9 mouse cellular contexts compared by ENCODE assay signal in the genomic region with DNA sequence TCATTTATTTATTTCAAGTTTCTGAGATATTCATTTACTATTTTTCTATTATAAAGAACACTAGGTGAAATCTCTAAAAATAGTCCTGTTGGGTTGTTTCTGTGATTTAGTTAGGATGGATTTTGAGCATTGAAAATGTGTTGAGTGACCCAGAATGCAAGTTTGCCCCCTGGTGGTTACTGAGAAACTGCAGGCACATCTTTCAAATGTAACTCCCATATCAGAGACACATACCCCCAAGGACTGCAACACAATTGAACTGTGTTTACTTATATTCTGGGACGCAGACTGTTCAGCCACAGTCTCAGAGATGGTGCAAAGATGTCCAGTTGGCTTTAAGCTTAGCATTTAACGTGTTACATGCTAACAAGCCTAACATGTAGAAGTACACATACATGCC.
A peak's percentile ranks its signal among the peaks of the same experiment; 100 is the strongest.
DNase-seq lines count a peak whose midpoint lies in the region; ATAC-seq and TF ChIP-seq lines count a peak whose summit lies in the region.
"Had no signal": no experiment of that assay in that cellular context is flagged by ENCODE, and none has a peak within 500 bp of the region (broad histone marks: within the 10 kb centered on the region; RNA-seq: fewer than 3 reads in every experiment).

No protein-coding gene starts in this region.

- in situ Hi-C loops in ES-E14 (cut with MboI; ENCODE audit: low sequenced_read_pairs in 2 of 2, unreplicated experiment in 2 of 2): no loop called here

- peak; percentile 42; the same call in 1 of the 2 replicates for TF ChIP-seq CTCF in cerebellum, adult 2 months (IDR thresholded peaks at IDR 0.05; ENCODE audit: borderline replicate concordance, insufficient read depth, low read depth, low read length)
- peak; percentile 86 for TF ChIP-seq CTCF in gastrocnemius, adult 2 months (IDR thresholded peaks at IDR 0.05)

- ATAC-seq in hindbrain, embryonic 11.5 days (ENCODE audit: low FRiP score): no peak
- no peak for ATAC-seq in hindbrain, embryonic 16.5 days
- ATAC-seq in midbrain, embryonic 12.5 days (ENCODE audit: low FRiP score, low read depth): peak; percentile 50; the same call in 1 of the 2 replicates
- no peak for ATAC-seq in inflammation-experienced regulatory T-cells, adult 6 months

- H3K4me1 ChIP-seq in hindbrain, embryonic 11.5 days (replicated peaks; ENCODE audit: control insufficient read depth, insufficient read depth, low read length): no peaks in the 10 kb centered on the region
- no peaks in the 10 kb centered on the region for H3K4me1 ChIP-seq in hindbrain, embryonic 16.5 days (ENCODE audit: control insufficient read depth, insufficient read depth, low read depth, low read length)
- H3K4me1 ChIP-seq in ES-E14 (ENCODE audit: control insufficient read depth in 2 of 2, insufficient read depth in 2 of 2, low read length in 2 of 2, poor library complexity in 1 of 2): no peaks in the 10 kb centered on the region
- H3K4me1 ChIP-seq in cerebellum, adult 2 months (ENCODE audit: control insufficient read depth, insufficient read depth, low read length): no peaks in the 10 kb centered on the region
- H3K4me1 ChIP-seq in midbrain, embryonic 12.5 days: no peaks in the 10 kb centered on the region
- H3K4me1 ChIP-seq: lung, embryonic 15.5 days had no signal

- TF ChIP-seq POLR2A in cerebellum, adult 2 months (IDR thresholded peaks at IDR 0.05; ENCODE audit: borderline replicate concordance, insufficient read depth, low read length): no peak

- intact Hi-C loops in gastrocnemius, adult 2 months (cut with DNase I): loop anchor here (1.0 kb wide), 1 partner anchor 51 kb away; no protein-coding TSS in a partner anchor

- H3K4me3 ChIP-seq in hindbrain, embryonic 11.5 days (ENCODE audit: low read depth, low read length): no peak overlapping the region
- no peak overlapping the region for H3K4me3 ChIP-seq in hindbrain, embryonic 16.5 days (ENCODE audit: low read length)
- H3K4me3 ChIP-seq in ES-E14 (ENCODE audit: insufficient read depth in 1 of 2, low read depth in 1 of 2, low read length in 2 of 2, poor library complexity in 1 of 2, severe bottlenecking in 1 of 2): no peak overlapping the region
- no peak overlapping the region for H3K4me3 ChIP-seq in cerebellum, adult 2 months (replicated peaks; ENCODE audit: insufficient read depth, low read depth, low read length)
- no peak overlapping the region for H3K4me3 ChIP-seq in gastrocnemius, adult 2 months
- no peak overlapping the region for H3K4me3 ChIP-seq in midbrain, embryonic 12.5 days
- H3K4me3 ChIP-seq: lung, embryonic 15.5 days had no signal

- no peaks in the 10 kb centered on the region for H3K9me3 ChIP-seq in hindbrain, embryonic 11.5 days (ENCODE audit: control insufficient read depth, low read length)
- no peaks in the 10 kb centered on the region for H3K9me3 ChIP-seq in hindbrain, embryonic 16.5 days (ENCODE audit: control insufficient read depth, low read length)
- H3K9me3 ChIP-seq in ES-E14 (ENCODE audit: control insufficient read depth, insufficient read depth, low read depth, low read length): no peaks in the 10 kb centered on the region
- no peaks in the 10 kb centered on the region for H3K9me3 ChIP-seq in midbrain, embryonic 12.5 days
- H3K9me3 ChIP-seq: lung, embryonic 15.5 days had no signal

- H3K4me2 ChIP-seq in hindbrain, embryonic 11.5 days (replicated peaks; ENCODE audit: low read depth, low read length): no peak overlapping the region
- H3K4me2 ChIP-seq in hindbrain, embryonic 16.5 days (ENCODE audit: low read length): no peak overlapping the region
- no peak overlapping the region for H3K4me2 ChIP-seq in midbrain, embryonic 12.5 days (replicated peaks)
- H3K4me2 ChIP-seq: lung, embryonic 15.5 days had no signal

- H3K27me3 ChIP-seq in hindbrain, embryonic 11.5 days (ENCODE audit: control insufficient read depth, insufficient read depth, low read length): peaks cover 14% of the 10 kb centered on the region; the same call in 1 of the 2 replicates
- H3K27me3 ChIP-seq in hindbrain, embryonic 16.5 days (replicated peaks; ENCODE audit: control insufficient read depth, insufficient read depth, low read length): peaks cover 6% of the 10 kb centered on the region; the same call in 1 of the 2 replicates
- H3K27me3 ChIP-seq in cerebellum, adult 2 months (ENCODE audit: control insufficient read depth, insufficient read depth, low read length): no peaks in the 10 kb centered on the region
- peaks cover 4% of the 10 kb centered on the region; the same call in 1 of the 2 replicates for H3K27me3 ChIP-seq in midbrain, embryonic 12.5 days
- H3K27me3 ChIP-seq: lung, embryonic 15.5 days had no signal

- no peak overlapping the region for H3K27ac ChIP-seq in hindbrain, embryonic 11.5 days (ENCODE audit: low read depth, low read length)
- H3K27ac ChIP-seq in hindbrain, embryonic 16.5 days (ENCODE audit: low read depth, low read length): no peak overlapping the region
- no peak overlapping the region for H3K27ac ChIP-seq in ES-E14 (ENCODE audit: insufficient read depth, low read depth, low read length, poor library complexity, severe bottlenecking)
- H3K27ac ChIP-seq in cerebellum, adult 2 months (ENCODE audit: insufficient read depth, low read length): no peak overlapping the region
- no peak overlapping the region for H3K27ac ChIP-seq in gastrocnemius, adult 2 months
- no peak overlapping the region for H3K27ac ChIP-seq in midbrain, embryonic 12.5 days (replicated peaks)
- H3K27ac ChIP-seq: lung, embryonic 15.5 days had no signal

- WGBS in hindbrain, embryonic 11.5 days: 40% methylated on average over 2 of the region's 2 CpGs
- WGBS in hindbrain, embryonic 16.5 days: 32% methylated on average over 2 of the region's 2 CpGs
- WGBS in cerebellum, adult 2 months: 32% methylated on average over 2 of the region's 2 CpGs
- WGBS in midbrain, embryonic 12.5 days: 45% methylated on average over 2 of the region's 2 CpGs

- H3K36me3 ChIP-seq in hindbrain, embryonic 11.5 days (ENCODE audit: control insufficient read depth, insufficient read depth, low read length): no peaks in the 10 kb centered on the region
- H3K36me3 ChIP-seq in hindbrain, embryonic 16.5 days (ENCODE audit: control insufficient read depth, insufficient read depth, low read length): no peaks in the 10 kb centered on the region
- no peaks in the 10 kb centered on the region for H3K36me3 ChIP-seq in ES-E14 (ENCODE audit: control insufficient read depth, insufficient read depth, low read length, poor library complexity, severe bottlenecking)
- no peaks in the 10 kb centered on the region for H3K36me3 ChIP-seq in midbrain, embryonic 12.5 days
- H3K36me3 ChIP-seq: lung, embryonic 15.5 days had no signal

- DNase-seq in hindbrain, embryonic 11.5 days (ENCODE audit: low spot score): peak; percentile 81
- DNase-seq in ES-E14 (ENCODE audit: low read depth, low spot score): peak; percentile 41
- DNase-seq in cerebellum, adult 2 months: peak; percentile 19 to 38
- peak; percentile 53 for DNase-seq in gastrocnemius, adult 2 months
- DNase-seq in layer of hippocampus, postnatal 25 days (ENCODE audit: extremely low spot score in 1 of 2, low spot score in 1 of 2): peak; percentile 40 to 79

- H3K9ac ChIP-seq in hindbrain, embryonic 11.5 days (ENCODE audit: low read depth, low read length): no peak overlapping the region
- no peak overlapping the region for H3K9ac ChIP-seq in hindbrain, embryonic 16.5 days (ENCODE audit: low read depth, low read length)
- H3K9ac ChIP-seq in ES-E14 (ENCODE audit: insufficient read depth, low read depth, low read length, poor library complexity, severe bottlenecking): no peak overlapping the region
- no peak overlapping the region for H3K9ac ChIP-seq in midbrain, embryonic 12.5 days (replicated peaks)
- H3K9ac ChIP-seq: lung, embryonic 15.5 days had no signal

TF ChIP-seq in ES-E14, 5 proteins besides CTCF, POLR2A, EP300 and RAD21:
- TF ChIP-seq HCFC1 (IDR thresholded peaks at IDR 0.05; ENCODE audit: borderline replicate concordance, insufficient read depth, low read length) (no peak), CHD2 (IDR thresholded peaks at IDR 0.05; ENCODE audit: low read depth, low read length) (no peak), ZC3H11A (IDR thresholded peaks at IDR 0.05; ENCODE audit: borderline replicate concordance, low read depth, low read length) (0 out of 2 replicates have a peak, but pooled peaks have one; percentile 15), MAFK (IDR thresholded peaks at IDR 0.05; ENCODE audit: insufficient read depth, low read depth, low read length) (no peak), ZNF384 (IDR thresholded peaks at IDR 0.05; ENCODE audit: low read depth, low read length) (no peak)

Comparison
In these comparisons a context has a peak if more than half of its experiments do, and no peak if none do; other contexts are left out.
1. DNase-seq: peak in every context shown above with its lines; median percentile 81 in hindbrain, embryonic 11.5 days; 60 in layer of hippocampus, postnatal 25 days; 53 in gastrocnemius, adult 2 months; 41 in ES-E14; 28 in cerebellum, adult 2 months.